Mouse (Mus musculus) T-helper 2 cell (primary cell): Measurements from ENCODE around the gene Dyx1c1.

Experiments
- in situ Hi-C: fragments of 300-600 bp; cut with MboI, MseI; formaldehyde crosslinking; loops from one replicate; pipeline ENCODE4 v1.15.1; 2025; ENCODE audit warnings: high pct_unique_total_duplicates

The Dyx1c1 gene

GRCm38 (mm10) chr9:72972984-72973383 is 14.4 kb downstream of the Dyx1c1 start:
- in situ Hi-C loops: no loop called here

GRCm38 (mm10) chr9:72974734-72975133 is 16.1 kb downstream of the Dyx1c1 start:
- in situ Hi-C loops: no loop called here

GRCm38 (mm10) chr9:72975242-72975641 is 16.7 kb downstream of the Dyx1c1 start:
- in situ Hi-C loops: no loop called here

- in situ Hi-C loops: loop anchor here (10.0 kb wide), 1 partner anchor 112 kb away; no protein-coding TSS in a partner anchor
These were observed 24.5 kb downstream of the Dyx1c1 start for GRCm38 (mm10) chr9:72983066-72983465.

DNA sequence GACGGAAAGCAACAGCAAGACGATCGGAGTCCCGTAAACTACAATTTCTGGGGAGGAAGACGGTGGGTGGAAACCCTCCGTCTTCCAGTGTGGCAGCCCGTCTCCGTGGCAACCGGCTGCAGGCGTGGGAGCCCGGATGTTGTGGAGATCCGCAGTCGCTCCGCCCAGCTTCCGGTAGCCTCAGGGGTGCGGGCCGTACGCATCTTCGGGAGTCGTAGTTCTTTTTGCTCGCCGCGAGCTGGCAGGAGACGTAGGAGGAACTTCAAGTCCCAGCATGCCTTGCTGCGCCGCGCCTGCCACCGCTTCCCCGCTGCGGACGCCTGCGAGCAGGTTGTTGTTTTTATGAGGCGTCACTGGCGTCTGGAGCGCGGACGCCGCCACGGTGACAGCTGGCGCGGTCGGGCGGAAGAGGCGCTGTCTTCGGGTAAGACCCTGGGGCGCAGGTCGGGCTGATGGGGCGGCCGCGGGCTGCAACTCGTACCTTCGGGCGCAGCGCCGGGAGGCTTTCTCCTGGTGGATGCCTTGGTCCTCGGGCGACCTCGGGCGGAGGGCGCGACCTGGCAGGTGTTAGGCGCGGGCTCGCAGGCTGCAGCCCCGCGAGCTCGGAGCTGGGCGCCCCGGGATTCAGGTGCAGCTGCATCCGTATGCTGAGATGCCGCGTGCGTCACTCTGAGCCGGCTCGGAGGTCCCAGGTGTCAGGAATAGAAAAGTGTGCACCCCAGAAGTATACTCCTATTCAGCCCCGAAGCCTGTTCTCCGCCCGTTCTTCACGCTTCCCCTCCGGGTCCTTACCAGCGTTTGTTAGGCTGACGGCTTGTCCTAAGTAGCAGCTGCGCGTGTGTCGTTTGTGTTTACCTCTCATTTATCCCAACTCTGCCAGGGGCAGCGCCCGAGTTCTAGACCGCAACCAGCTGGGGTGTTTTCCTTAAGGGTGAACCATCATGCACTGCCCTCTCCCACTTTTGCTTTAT is 26.9 kb downstream of the Dyx1c1 start, which contains the start of the genes Ccpg1os and Ccpg1:
Gene Ccpg1os (minus strand): TSS at position 133 of the 971 bp plus-strand sequence.
Gene Ccpg1 (plus strand): TSS at position 180 of the 971 bp plus-strand sequence.
- in situ Hi-C loops: loop anchor here (10.0 kb wide), 1 partner anchor 109 kb away; no protein-coding TSS in a partner anchor

DNA sequence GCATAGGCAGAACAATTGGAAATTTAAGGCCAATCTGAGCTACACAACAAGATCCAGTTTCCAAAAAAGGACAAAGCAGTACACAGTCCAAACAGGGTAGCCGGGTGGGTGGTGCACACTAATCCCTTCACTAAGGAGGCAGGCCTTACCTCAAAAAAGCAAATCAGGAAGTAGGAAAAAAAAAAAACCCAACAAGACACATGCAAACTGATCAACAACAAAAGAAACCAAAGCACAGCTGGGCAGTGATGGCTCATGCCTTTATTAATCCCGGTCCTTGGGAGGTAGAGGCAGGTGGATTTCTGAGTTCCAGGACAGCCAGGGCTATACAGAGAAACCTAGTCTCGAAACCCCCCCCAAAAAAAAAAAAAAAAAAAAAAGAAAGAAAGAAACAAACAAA is 29.1 kb downstream of the Dyx1c1 start:
- in situ Hi-C loops: loop anchor here (10.0 kb wide), 1 partner anchor 107 kb away; no protein-coding TSS in a partner anchor

GRCm38 (mm10) chr9:72988706-72989105 is 30.1 kb downstream of the Dyx1c1 start:
- in situ Hi-C loops: loop anchor here (10.0 kb wide), 1 partner anchor 106 kb away; no protein-coding TSS in a partner anchor

GRCm38 (mm10) chr9:72991420-72991819 is 32.8 kb downstream of the Dyx1c1 start:
- in situ Hi-C loops: no loop called here

DNA sequence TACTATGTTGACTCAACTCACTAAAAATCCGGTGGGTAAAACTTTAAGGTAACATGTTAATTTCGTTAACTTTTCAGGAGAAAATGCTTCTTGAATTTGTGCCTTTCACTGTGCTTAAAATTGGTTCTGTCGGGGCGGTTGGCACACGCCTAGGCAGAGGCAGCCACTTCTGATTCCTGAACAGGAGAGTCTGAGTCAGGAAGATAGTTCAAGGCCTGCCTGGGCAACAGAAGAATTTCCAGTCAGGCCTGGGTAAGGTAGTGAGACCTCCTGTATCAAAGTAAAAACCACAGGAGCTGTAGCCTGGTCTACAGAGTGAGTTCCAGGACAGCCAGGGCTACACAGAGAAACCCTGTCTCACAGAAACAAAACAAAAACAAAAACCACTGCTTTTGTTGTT is 34.0 kb downstream of the Dyx1c1 start:
- in situ Hi-C loops: no loop called here

DNA sequence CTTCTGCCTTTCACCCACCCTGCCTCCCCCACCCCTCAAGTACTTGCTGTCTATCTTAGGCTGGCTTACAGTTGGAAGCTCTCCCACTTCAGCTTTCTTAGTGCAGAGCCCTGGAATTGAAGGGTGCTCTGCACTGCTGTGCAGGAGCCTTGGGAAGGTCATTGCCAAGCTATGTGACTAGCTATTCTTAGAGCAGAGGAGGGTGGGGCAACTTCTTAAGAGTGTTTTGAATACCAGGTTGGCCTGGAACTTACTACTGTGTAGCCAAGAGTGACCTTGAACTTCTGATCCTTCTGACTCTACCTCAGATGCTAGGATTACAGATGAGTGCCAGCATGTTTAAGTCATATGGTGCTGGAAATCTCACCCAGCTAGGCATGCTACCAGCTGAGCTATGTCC is 37.6 kb downstream of the Dyx1c1 start:
- in situ Hi-C loops: no loop called here

- in situ Hi-C loops: no loop called here
These were observed 38.2 kb downstream of the Dyx1c1 start for GRCm38 (mm10) chr9:72996806-72997205.

- in situ Hi-C loops: no loop called here
These were observed 41.9 kb downstream of the Dyx1c1 start for GRCm38 (mm10) chr9:73000487-73000886.

DNA sequence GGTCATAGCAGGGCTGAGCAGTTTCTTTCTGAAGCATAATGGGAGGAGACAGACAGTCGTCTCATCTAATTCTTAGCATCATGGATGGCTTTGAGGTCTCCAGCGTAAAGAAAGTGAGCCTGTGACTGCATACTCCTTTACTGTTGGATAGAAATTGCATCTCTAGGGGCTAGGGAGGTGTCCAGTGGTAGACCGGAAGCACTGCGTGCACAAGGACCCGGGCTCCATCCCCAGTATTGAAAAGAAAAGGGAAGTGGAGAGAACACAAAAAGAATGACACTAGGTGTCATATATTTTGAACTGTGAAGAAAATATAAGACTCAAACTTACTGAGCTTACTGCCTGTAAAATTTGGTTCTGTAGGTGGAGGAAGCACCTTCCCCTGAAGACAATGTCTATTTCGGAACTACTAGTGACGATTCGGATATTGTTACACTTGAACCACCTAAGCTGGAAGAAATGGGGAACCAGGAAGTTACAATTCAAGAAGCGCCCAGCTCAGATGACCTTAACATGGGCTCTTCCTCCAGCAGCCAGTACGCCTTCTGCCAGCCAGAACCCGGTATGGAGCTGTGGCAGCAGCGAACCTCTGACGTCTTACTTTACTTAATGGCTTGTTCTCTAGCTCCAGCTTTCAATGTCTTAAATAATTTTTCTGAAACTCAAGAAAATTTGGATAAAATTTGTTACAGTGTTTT is 42.9 kb downstream of the Dyx1c1 start:
- in situ Hi-C loops: no loop called here

- in situ Hi-C loops: no loop called here
These were observed 43.6 kb downstream of the Dyx1c1 start for GRCm38 (mm10) chr9:73002177-73002576.

DNA sequence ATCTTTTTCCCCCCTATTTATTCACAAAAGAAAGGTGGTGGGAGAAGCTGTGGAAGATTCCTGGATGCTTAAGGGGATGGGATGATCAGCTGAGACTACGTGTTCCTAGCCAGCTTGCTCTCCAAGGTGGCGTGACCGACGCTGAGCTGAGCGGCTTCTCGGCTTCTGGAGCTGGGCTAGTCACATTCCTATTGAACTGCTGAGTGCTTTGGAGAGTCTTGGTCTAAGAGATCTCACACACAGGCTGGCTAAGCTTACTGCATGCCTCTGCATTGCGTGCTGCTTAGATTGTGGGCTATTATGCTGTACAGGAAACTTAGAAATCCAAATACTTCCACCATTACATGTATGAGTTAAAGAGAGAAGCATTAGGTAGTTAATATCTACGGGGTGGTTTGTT is 45.5 kb downstream of the Dyx1c1 start:
- in situ Hi-C loops: no loop called here

GRCm38 (mm10) chr9:73005106-73005505 is 46.5 kb downstream of the Dyx1c1 start:
- in situ Hi-C loops: no loop called here

GRCm38 (mm10) chr9:73006175-73006574 is 47.6 kb downstream of the Dyx1c1 start:
- in situ Hi-C loops: no loop called here

GRCm38 (mm10) chr9:73008384-73008783 is 49.8 kb downstream of the Dyx1c1 start:
- in situ Hi-C loops: no loop called here

GRCm38 (mm10) chr9:73012629-73013028 is 54.0 kb downstream of the Dyx1c1 start:
- in situ Hi-C loops: no loop called here

- in situ Hi-C loops: no loop called here
These were observed 56.1 kb downstream of the Dyx1c1 start for GRCm38 (mm10) chr9:73014724-73015123.

DNA sequence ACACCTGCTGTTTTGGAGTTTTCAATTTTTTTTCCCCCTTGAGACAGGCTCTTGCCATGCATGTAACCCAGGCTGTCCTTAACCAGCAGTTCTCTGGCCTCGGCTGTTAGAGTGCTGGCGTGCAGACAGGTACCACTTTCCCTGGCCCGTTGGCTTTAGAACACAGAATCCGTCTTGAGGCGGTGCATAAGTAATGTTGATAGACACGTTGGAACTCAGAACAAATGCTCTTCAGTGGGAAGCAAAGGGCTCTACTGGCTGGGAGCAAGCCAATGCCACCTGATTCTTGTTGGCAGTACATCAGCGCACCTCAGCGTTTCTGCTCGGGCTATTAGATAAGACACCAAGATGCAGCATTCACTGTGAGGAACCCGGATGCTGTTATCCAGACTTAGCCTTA is 61.3 kb downstream of the Dyx1c1 start:
- in situ Hi-C loops: no loop called here

DNA sequence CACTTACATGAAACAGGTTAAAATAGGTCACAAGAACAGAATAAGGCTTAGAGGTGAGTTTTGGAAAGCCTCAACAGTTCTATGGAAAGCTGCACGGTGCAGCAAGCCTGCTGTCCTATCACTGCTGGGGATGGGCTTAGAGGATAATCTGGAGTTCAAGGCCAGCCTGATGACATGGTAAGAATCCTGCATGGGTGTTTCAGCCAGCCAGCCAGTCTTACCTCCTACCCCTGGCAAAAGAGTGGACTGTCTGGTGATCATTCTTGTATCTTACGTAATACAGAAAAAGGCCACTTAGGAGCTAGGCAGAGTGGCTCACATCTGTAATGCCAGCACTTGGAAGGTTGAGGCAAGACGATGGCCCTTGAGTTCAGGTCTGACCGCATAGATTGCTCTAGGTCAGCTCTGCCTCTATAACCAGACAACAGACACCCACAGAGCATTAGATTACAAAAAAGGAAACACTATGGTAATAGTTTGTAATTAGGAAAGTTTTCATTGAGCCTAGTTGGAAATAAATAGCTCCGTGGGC is 62.0 kb downstream of the Dyx1c1 start:
- in situ Hi-C loops: no loop called here
